Mouse (Mus musculus): ENCODE data around the gene Fbxo28. TPM values are rescaled to one million over a fixed set of nuclear protein-coding genes. Genes with fewer than 3 reads are reported as not detected.

Gene Fbxo28
- total and polyA plus RNA-seq, 3 experiments = 16.3 to 72.5 (median 17.2) TPM

- TF ChIP-seq RCOR1 (IDR thresholded peaks at IDR 0.05; ENCODE audit: low read depth, low read length) (peak; percentile 18; the same call in 1 of the 2 replicates), USF1 (IDR thresholded peaks at IDR 0.05; ENCODE audit: low read depth, low read length) (peak; percentile 51), CTCF (IDR thresholded peaks at IDR 0.05 in 2 of 3, conservative IDR thresholded peaks at IDR 0.05 in 1 of 3; ENCODE audit: control insufficient read depth in 1 of 3, insufficient read depth in 1 of 3, low read depth in 2 of 3, low read length in 3 of 3, poor library complexity in 1 of 3, severe bottlenecking in 1 of 3) (no peak)
These were observed 22.4 kb upstream of the Fbxo28 start (continued) for GRCm38 (mm10) chr1:182363683-182364404.

- Histone ChIP-seq H3K9me3 (replicated peaks; ENCODE audit: insufficient read depth, low read length) (no peaks in the 10 kb centered on the region), H3K79me2 (ENCODE audit: control insufficient read depth, insufficient read depth, low read length, poor library complexity) (no peaks in the 10 kb centered on the region), H3K27me3 (ENCODE audit: control insufficient read depth in 1 of 2, insufficient read depth in 2 of 2, low read length in 2 of 2) (no peaks in the 10 kb centered on the region; a peak in 1 of 4 replicates), H3K4me1 (ENCODE audit: control insufficient read depth in 1 of 2, insufficient read depth in 2 of 2, low read length in 2 of 2) (peaks cover 10 to 23% of the 10 kb centered on the region in 2 experiments), H3K36me3 (ENCODE audit: control insufficient read depth in 1 of 2, insufficient read depth in 2 of 2, low read length in 2 of 2) (peaks cover 0 to 18% of the 10 kb centered on the region in 2 experiments; a peak in 2 of 4 replicates), H3K27ac (ENCODE audit: control insufficient read depth, low read depth, low read length) (no peak overlapping the region), H3K4me3 (ENCODE audit: control insufficient read depth in 1 of 2, insufficient read depth in 1 of 2, low read depth in 2 of 2, low read length in 2 of 2) (peak overlapping the region in 1 of 2 experiments; percentile 41; a peak in 2 of 4 replicates), H3K9ac (ENCODE audit: control insufficient read depth, low read depth, low read length, poor library complexity, severe bottlenecking) (no peak overlapping the region; the same call in 1 of the 2 replicates)
- 0 out of 2 replicates have a peak, but pooled peaks have one; percentile 32 for TF ChIP-seq MAZ (IDR thresholded peaks at IDR 0.05; ENCODE audit: low read depth, low read length)
- TF ChIP-seq TBP (IDR thresholded peaks at IDR 0.05; ENCODE audit: low read depth, low read length) = peak; percentile 78
- no peak for TF ChIP-seq MYB (IDR thresholded peaks at IDR 0.05; ENCODE audit: low read depth, low read length)
- no peak for TF ChIP-seq CHD1 (IDR thresholded peaks at IDR 0.05; ENCODE audit: low read depth, low read length)
- 0 out of 4 replicates have a peak, but pooled peaks of 1 of the 2 experiments have one; percentile 27 for TF ChIP-seq POLR2A (IDR thresholded peaks at IDR 0.05; ENCODE audit: control insufficient read depth in 1 of 2, insufficient read depth in 1 of 2, low read depth in 1 of 2, low read length in 2 of 2, poor library complexity in 1 of 2)
- peak; percentile 44 for TF ChIP-seq NELFE (IDR thresholded peaks at IDR 0.05; ENCODE audit: low read depth, low read length)
- TF ChIP-seq SIN3A (IDR thresholded peaks at IDR 0.05; ENCODE audit: low read length) = peak; percentile 20; the same call in 1 of the 2 replicates
- DNase-seq (ENCODE audit: low read depth, low spot score) = peak; percentile 91
These were observed 21.3 kb upstream of the Fbxo28 start for GRCm38 (mm10) chr1:182362703-182363102.

GRCm38 (mm10) chr1:182358133-182358532 is 16.7 kb upstream of the Fbxo28 start:
- Histone ChIP-seq H3K27ac (ENCODE audit: control insufficient read depth, low read depth, low read length) (peak overlapping the region; percentile 56), H3K79me2 (ENCODE audit: control insufficient read depth, insufficient read depth, low read length, poor library complexity) (no peaks in the 10 kb centered on the region), H3K4me1 (ENCODE audit: control insufficient read depth in 1 of 2, insufficient read depth in 2 of 2, low read length in 2 of 2) (peaks cover 10% of the 10 kb centered on the region in 2 experiments), H3K4me3 (ENCODE audit: control insufficient read depth in 1 of 2, insufficient read depth in 1 of 2, low read depth in 2 of 2, low read length in 2 of 2) (no peak overlapping the region), H3K9ac (ENCODE audit: control insufficient read depth, low read depth, low read length, poor library complexity, severe bottlenecking) (no peak overlapping the region), H3K36me3 (ENCODE audit: control insufficient read depth in 1 of 2, insufficient read depth in 2 of 2, low read length in 2 of 2) (peaks cover 0 to 10% of the 10 kb centered on the region in 2 experiments; a peak in 2 of 4 replicates), H3K9me3 (replicated peaks; ENCODE audit: insufficient read depth, low read length) (no peaks in the 10 kb centered on the region), H3K27me3 (ENCODE audit: control insufficient read depth in 1 of 2, insufficient read depth in 2 of 2, low read length in 2 of 2) (no peaks in the 10 kb centered on the region)
- DNase-seq (ENCODE audit: low read depth, low spot score) = peak; percentile 85
- no peak for TF ChIP-seq JUND (IDR thresholded peaks at IDR 0.05; ENCODE audit: low read depth, low read length)
- TF ChIP-seq ZKSCAN1 (IDR thresholded peaks at IDR 0.05; ENCODE audit: low read depth, low read length) = no peak
- peak; percentile 47 to 80; a peak in 3 of 4 replicates for TF ChIP-seq EP300 (IDR thresholded peaks at IDR 0.05; ENCODE audit: low read depth in 1 of 2, low read length in 2 of 2)
- no peak for TF ChIP-seq NELFE (IDR thresholded peaks at IDR 0.05; ENCODE audit: low read depth, low read length)
- 0 out of 2 replicates have a peak, but pooled peaks have one; percentile 29 for TF ChIP-seq MAX (IDR thresholded peaks at IDR 0.05; ENCODE audit: low read length)
- peak; percentile 59; the same call in 1 of the 2 replicates for TF ChIP-seq MXI1 (IDR thresholded peaks at IDR 0.05; ENCODE audit: low read depth, low read length)
- TF ChIP-seq GATA1 (IDR thresholded peaks at IDR 0.05; ENCODE audit: low read depth, low read length) = peak; percentile 67
- peak; percentile 61 for TF ChIP-seq RCOR1 (IDR thresholded peaks at IDR 0.05; ENCODE audit: low read depth, low read length)
- peak; percentile 69 for TF ChIP-seq ETS1 (IDR thresholded peaks at IDR 0.05; ENCODE audit: low read depth, low read length)
- peak; percentile 27; the same call in 1 of the 2 replicates for TF ChIP-seq HCFC1 (IDR thresholded peaks at IDR 0.05; ENCODE audit: low read depth, low read length)
- peak; percentile 49; the same call in 1 of the 2 replicates for TF ChIP-seq ELF1 (IDR thresholded peaks at IDR 0.05; ENCODE audit: low read depth, low read length)
- TF ChIP-seq SIN3A (IDR thresholded peaks at IDR 0.05; ENCODE audit: low read length) = peak; percentile 60; the same call in 1 of the 2 replicates
- peak; percentile 42; the same call in 1 of the 2 replicates for TF ChIP-seq MYC (IDR thresholded peaks at IDR 0.05; ENCODE audit: low read depth, low read length)

Measured in MEL (cell line).